Mouse (Mus musculus): Measurements from ENCODE around the gene Fbxo46.
"Not testable (repeated sequence)": the region's sequence is repeated elsewhere in the genome, so short reads cannot be mapped to it uniquely, and the experiment has no call there.

Fbxo46 gene

GRCm38 (mm10) chr7:19136673-19137334, 17.1 kb downstream of the Fbxo46 start:
- no peak for DNase-seq

GRCm38 (mm10) chr7:19137380-19137779, 17.7 kb downstream of the Fbxo46 start:
- DNase-seq, result peak in 1 of 2 experiments; percentile 68

- DNase-seq, result no peak
Observed at GRCm38 (mm10) chr7:19146793-19147192, 27.1 kb downstream of the Fbxo46 start.

GRCm38 (mm10) chr7:19147497-19148045, 27.9 kb downstream of the Fbxo46 start:
- no peak for DNase-seq

- DNase-seq, result no peak
Observed at GRCm38 (mm10) chr7:19148180-19148874, 28.7 kb downstream of the Fbxo46 start.

- peak; percentile 96 to 97 for DNase-seq
Observed at GRCm38 (mm10) chr7:19148875-19149541, 29.3 kb downstream of the Fbxo46 start, which contains the start of gene Qpctl. Gene Qpctl (minus strand): TSS chr7:19149291.

GRCm38 (mm10) chr7:19149626-19150025, 30.0 kb downstream of the Fbxo46 start, which contains the start of gene Snrpd2:
Gene Snrpd2 (plus strand): TSS chr7:19149722.
- peak; percentile 97 to 99 for DNase-seq

GRCm38 (mm10) chr7:19151121-19151520, 31.5 kb downstream of the Fbxo46 start:
- not testable (repeated sequence) for DNase-seq

- DNase-seq, result peak; percentile 33 to 58
Observed at GRCm38 (mm10) chr7:19154796-19155195, 35.1 kb downstream of the Fbxo46 start.

- peak in 1 of 2 experiments; percentile 43 for DNase-seq
Observed at GRCm38 (mm10) chr7:19155825-19156475, 36.3 kb downstream of the Fbxo46 start.

- peak; percentile 98 to 99 for DNase-seq
Observed at GRCm38 (mm10) chr7:19157160-19157800, 37.6 kb downstream of the Fbxo46 start.

GRCm38 (mm10) chr7:19158601-19159000, 38.9 kb downstream of the Fbxo46 start:
- no peak for DNase-seq

GRCm38 (mm10) chr7:19159411-19159810, 39.8 kb downstream of the Fbxo46 start:
- DNase-seq, result peak in 1 of 2 experiments; percentile 39

GRCm38 (mm10) chr7:19160115-19160514, 40.5 kb downstream of the Fbxo46 start:
- DNase-seq, result peak in 1 of 2 experiments; percentile 48

- no peak for DNase-seq
Observed at GRCm38 (mm10) chr7:19162928-19163327, 43.3 kb downstream of the Fbxo46 start.

- no peak for DNase-seq
Observed at GRCm38 (mm10) chr7:19163752-19164151, 44.1 kb downstream of the Fbxo46 start.

GRCm38 (mm10) chr7:19164189-19164588, 44.5 kb downstream of the Fbxo46 start:
- no peak for DNase-seq

GRCm38 (mm10) chr7:19164978-19165377, 45.3 kb downstream of the Fbxo46 start:
- no peak for DNase-seq

- no peak for DNase-seq
Observed at GRCm38 (mm10) chr7:19165656-19166423, 46.2 kb downstream of the Fbxo46 start, which contains the start of gene Gipr. Gene Gipr (minus strand): TSS chr7:19166127.

GRCm38 (mm10) chr7:19166990-19167389, 47.3 kb downstream of the Fbxo46 start:
- no peak for DNase-seq

GRCm38 (mm10) chr7:19169506-19169905, 49.8 kb downstream of the Fbxo46 start:
- no peak for DNase-seq

All from cerebellum, postnatal 25 days (tissue).